Mouse (Mus musculus) WW6 (cell line): ENCODE measurements at regions not wholly inside any gene's neighbourhood (a gene's known extent, or its start where the extent isn't known, plus 50 kb on each side); places are given as distances from the start of the nearest gene placed in this dataset.

Experiments
- DNase-seq: peaks from one replicate; pipeline ENCODE4 v3.0.0-alpha.2; 2013; ENCODE audit warnings: low read depth, low spot score

DNA sequence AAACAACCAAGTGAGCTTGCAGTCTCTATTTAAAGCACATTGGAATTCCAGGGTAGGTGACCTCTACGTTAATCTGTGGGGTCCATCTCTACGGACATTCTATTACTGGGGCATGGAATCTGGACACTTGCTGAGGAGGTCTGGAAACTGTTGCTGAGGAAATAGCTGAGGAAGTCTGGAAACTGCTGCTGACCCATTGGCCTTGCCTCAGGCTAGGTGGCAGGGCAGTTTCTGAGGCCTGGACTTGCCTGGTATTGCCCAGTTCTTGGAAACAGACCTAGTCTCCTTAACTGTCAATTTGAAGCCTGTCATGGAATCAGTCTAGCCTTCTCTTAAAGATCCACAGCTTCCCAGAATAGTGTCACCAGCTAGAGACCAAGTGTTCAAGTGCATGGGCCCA is 51.7 kb upstream of the Eif4g2 start:
- no peak for DNase-seq
